ENCODE assay signal across 13 mouse cellular contexts in genomic region chr17:12249783-12250504, GRCm38 (mm10).
DNase-seq lines count a peak whose midpoint lies in the region; ATAC-seq and TF ChIP-seq lines count a peak whose summit lies in the region.
"Had no signal": no experiment of that assay in that cellular context is flagged by ENCODE, and none has a peak within 500 bp of the region (broad histone marks: within the 10 kb centered on the region; RNA-seq: fewer than 3 reads in every experiment).

No protein-coding gene starts in this region.

- peaks cover 47% of the 10 kb centered on the region for H3K36me3 ChIP-seq in heart, embryonic 11.5 days (ENCODE audit: control insufficient read depth, insufficient read depth, low read length)
- peaks cover 71% of the 10 kb centered on the region for H3K36me3 ChIP-seq in midbrain, embryonic 14.5 days (ENCODE audit: control insufficient read depth, insufficient read depth, low read length)
- H3K36me3 ChIP-seq in midbrain, embryonic 11.5 days (ENCODE audit: control insufficient read depth, insufficient read depth, low read length): peaks cover 31% of the 10 kb centered on the region
- H3K36me3 ChIP-seq in splenic B cell, adult 2 months (ENCODE audit: control insufficient read depth, insufficient read depth, low read length, poor library complexity, severe bottlenecking): peaks cover 12% of the 10 kb centered on the region

- no peak for ATAC-seq in heart, embryonic 11.5 days (replicated peaks; ENCODE audit: insufficient number of reproducible peaks, low FRiP score, low TSS enrichment)
- ATAC-seq in midbrain, embryonic 14.5 days (ENCODE audit: low FRiP score, low TSS enrichment): no peak
- ATAC-seq in midbrain, embryonic 11.5 days (ENCODE audit: low FRiP score): no peak
- ATAC-seq: forebrain, embryonic 15.5 days had no signal

- no peak overlapping the region for H3K4me3 ChIP-seq in heart, embryonic 11.5 days (ENCODE audit: low read depth, low read length)
- no peak overlapping the region for H3K4me3 ChIP-seq in midbrain, embryonic 14.5 days (replicated peaks; ENCODE audit: low read depth, low read length)
- H3K4me3 ChIP-seq in midbrain, embryonic 11.5 days (ENCODE audit: low read depth, low read length): no peak overlapping the region
- H3K4me3 ChIP-seq: forebrain, embryonic 15.5 days; hindbrain, embryonic 15.5 days; limb, embryonic 13.5 days; neural tube, embryonic 12.5 days had no signal

- no peaks in the 10 kb centered on the region for H3K27me3 ChIP-seq in heart, embryonic 11.5 days (ENCODE audit: control insufficient read depth, insufficient read depth, low read length)
- no peaks in the 10 kb centered on the region for H3K27me3 ChIP-seq in midbrain, embryonic 14.5 days (ENCODE audit: control insufficient read depth, insufficient read depth, low read length)
- H3K27me3 ChIP-seq in midbrain, embryonic 11.5 days (ENCODE audit: control insufficient read depth, insufficient read depth, low read length): no peaks in the 10 kb centered on the region
- no peaks in the 10 kb centered on the region for H3K27me3 ChIP-seq in splenic B cell, adult 2 months (ENCODE audit: control insufficient read depth, insufficient read depth, low read length, poor library complexity, severe bottlenecking)
- H3K27me3 ChIP-seq: forebrain, embryonic 15.5 days; hindbrain, embryonic 15.5 days; limb, embryonic 13.5 days; neural tube, embryonic 12.5 days had no signal

- peak; percentile 22; the same call in 1 of the 2 replicates for TF ChIP-seq CTCF in brain, embryonic 14.5 days (IDR thresholded peaks at IDR 0.05; ENCODE audit: borderline replicate concordance, extremely low read depth, insufficient read depth, insufficient read length)

- H3K4me2 ChIP-seq in heart, embryonic 11.5 days: no peak overlapping the region
- no peak overlapping the region for H3K4me2 ChIP-seq in midbrain, embryonic 14.5 days (ENCODE audit: low read length)
- no peak overlapping the region for H3K4me2 ChIP-seq in midbrain, embryonic 11.5 days
- H3K4me2 ChIP-seq: forebrain, embryonic 15.5 days; hindbrain, embryonic 15.5 days; limb, embryonic 13.5 days; neural tube, embryonic 12.5 days had no signal

- no peaks in the 10 kb centered on the region; the same call in 1 of the 2 replicates for H3K9me3 ChIP-seq in heart, embryonic 11.5 days (replicated peaks; ENCODE audit: control insufficient read depth, low read length)
- peaks cover 8% of the 10 kb centered on the region; the same call in 1 of the 2 replicates for H3K9me3 ChIP-seq in midbrain, embryonic 14.5 days (ENCODE audit: control insufficient read depth, low read length)
- peaks cover 3% of the 10 kb centered on the region; the same call in 1 of the 2 replicates for H3K9me3 ChIP-seq in midbrain, embryonic 11.5 days (ENCODE audit: control insufficient read depth, low read length)
- H3K9me3 ChIP-seq: forebrain, embryonic 15.5 days; hindbrain, embryonic 15.5 days had no signal

- H3K27ac ChIP-seq in heart, embryonic 11.5 days (ENCODE audit: low read depth, low read length): no peak overlapping the region
- H3K27ac ChIP-seq in midbrain, embryonic 14.5 days (replicated peaks; ENCODE audit: low read depth, low read length): no peak overlapping the region
- no peak overlapping the region for H3K27ac ChIP-seq in midbrain, embryonic 11.5 days (ENCODE audit: low read depth, low read length)
- H3K27ac ChIP-seq: forebrain, embryonic 15.5 days; hindbrain, embryonic 15.5 days; limb, embryonic 13.5 days; neural tube, embryonic 12.5 days had no signal

- no peak for TF ChIP-seq POLR2A in brain, embryonic 14.5 days (IDR thresholded peaks at IDR 0.05; ENCODE audit: borderline replicate concordance, extremely low read depth, insufficient read depth, insufficient read length, poor library complexity, severe bottlenecking)

- H3K9ac ChIP-seq in heart, embryonic 11.5 days (ENCODE audit: low read depth, low read length): no peak overlapping the region
- H3K9ac ChIP-seq in midbrain, embryonic 14.5 days (replicated peaks; ENCODE audit: low read length): no peak overlapping the region
- no peak overlapping the region for H3K9ac ChIP-seq in midbrain, embryonic 11.5 days (ENCODE audit: low read length)
- H3K9ac ChIP-seq: forebrain, embryonic 15.5 days; hindbrain, embryonic 15.5 days; limb, embryonic 13.5 days; neural tube, embryonic 12.5 days had no signal

- DNase-seq in heart, adult 18-20 months: peak; percentile 18 to 31
- peak; percentile 24 for DNase-seq in midbrain, embryonic 14.5 days
- DNase-seq in midbrain, embryonic 11.5 days (ENCODE audit: low spot score, missing footprints): no peak
- no peak for DNase-seq in brain, embryonic 14.5 days (ENCODE audit: low read depth)
- DNase-seq in splenic B cell, adult 2 months (ENCODE audit: low read depth, low spot score): peak; percentile 54
- no peak for DNase-seq in urinary bladder, adult 2 months (ENCODE audit: low spot score)
- no peak for DNase-seq in spleen, adult 18-20 months
- DNase-seq: cerebellum, adult 2 months had no signal

- 94% methylated on average over 19 of the region's 19 CpGs for WGBS in heart, embryonic 11.5 days (ENCODE audit: insufficient replicate concordance)
- 98% methylated on average over 19 of the region's 19 CpGs for WGBS in midbrain, embryonic 14.5 days
- WGBS in midbrain, embryonic 11.5 days: 96% methylated on average over 19 of the region's 19 CpGs

- H3K4me1 ChIP-seq in heart, embryonic 11.5 days (ENCODE audit: control insufficient read depth, insufficient read depth, low read length): no peaks in the 10 kb centered on the region
- no peaks in the 10 kb centered on the region for H3K4me1 ChIP-seq in midbrain, embryonic 14.5 days (ENCODE audit: control insufficient read depth, insufficient read depth, low read length)
- H3K4me1 ChIP-seq in midbrain, embryonic 11.5 days (ENCODE audit: control insufficient read depth, insufficient read depth, low read length): no peaks in the 10 kb centered on the region
- H3K4me1 ChIP-seq: forebrain, embryonic 15.5 days; hindbrain, embryonic 15.5 days; limb, embryonic 13.5 days; neural tube, embryonic 12.5 days had no signal

Comparison
In these comparisons a context has a peak if more than half of its experiments do, and no peak if none do; other contexts are left out.
1. DNase-seq: peak in heart, adult 18-20 months (2 of 2), midbrain, embryonic 14.5 days (single experiment) and splenic B cell, adult 2 months (single experiment); none in midbrain, embryonic 11.5 days (single experiment), brain, embryonic 14.5 days (single experiment), urinary bladder, adult 2 months (single experiment) and spleen, adult 18-20 months (0 of 2).